Mouse (Mus musculus): ENCODE data around the gene Fabp7. TPM values are rescaled to one million over a fixed set of nuclear protein-coding genes. Genes with fewer than 3 reads are reported as not detected.

Gene Fabp7
- polyA plus RNA-seq, 1 experiment from 2014 or later = 244 TPM

DNA sequence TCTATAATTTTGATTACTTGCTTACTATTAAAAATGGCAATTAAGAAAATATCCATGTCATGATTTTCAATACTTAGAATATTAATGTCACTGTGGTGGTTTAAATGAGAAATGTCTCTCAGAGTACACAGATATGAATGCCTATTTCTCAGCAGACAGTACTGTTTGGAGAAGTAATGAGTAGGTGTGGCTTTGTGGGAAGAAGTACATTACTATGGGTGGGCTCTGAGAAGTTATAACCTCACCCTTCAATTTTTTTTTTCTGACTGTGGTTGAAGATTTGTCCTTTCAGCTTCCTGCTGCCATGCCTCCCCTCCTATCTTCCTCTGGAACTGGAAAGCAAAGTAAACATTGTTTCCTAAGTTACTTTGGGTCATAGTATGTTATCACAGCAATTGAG lies 51.3 kb downstream of the Fabp7 start:
- no peaks in the 10 kb centered on the region for H3K27me3 ChIP-seq (ENCODE audit: control insufficient read depth, insufficient read depth, low read length)

More for the DNA sequence above, 51.3 kb downstream of the Fabp7 start:
- H3K9ac ChIP-seq (replicated peaks; ENCODE audit: low read length) = no peak overlapping the region
- H3K4me1 ChIP-seq (ENCODE audit: control insufficient read depth, insufficient read depth, low read length) = no peaks in the 10 kb centered on the region
- H3K4me3 ChIP-seq (ENCODE audit: low read depth, low read length) = no peak overlapping the region
- no peak for ATAC-seq (replicated peaks; ENCODE audit: insufficient number of reproducible peaks, low FRiP score, low TSS enrichment, low read depth)
- no peaks in the 10 kb centered on the region for H3K36me3 ChIP-seq (replicated peaks; ENCODE audit: control insufficient read depth, insufficient read depth, low read depth, low read length)
- H3K27ac ChIP-seq (replicated peaks; ENCODE audit: low read depth, low read length) = no peak overlapping the region
- DNase-seq (ENCODE audit: low spot score) = no peak
- no peak overlapping the region for H3K4me2 ChIP-seq (ENCODE audit: low read depth, low read length)
- no peaks in the 10 kb centered on the region for H3K9me3 ChIP-seq (replicated peaks; ENCODE audit: control insufficient read depth, low read length)

Other genes starting within 250 kb of the Fabp7 start
- 1.8 and 2.3 TPM in 2 replicates for gene Pkib, start 152.9 kb upstream of the Fabp7 start, polyA plus RNA-seq (2014; fragmentation: Nextera tagmentation; extraction: Ambion mirVana)
- 10.0 and 11.0 TPM in 2 replicates for gene Smpdl3a, start 9.5 kb downstream of the Fabp7 start, polyA plus RNA-seq (2014; fragmentation: Nextera tagmentation; extraction: Ambion mirVana)